Mouse (Mus musculus) kidney, embryonic 15.5 days (tissue): ENCODE measurements at regions not wholly inside any gene's neighbourhood (a gene's known extent, or its start where the extent isn't known, plus 50 kb on each side); places are given as distances from the start of the nearest gene placed in this dataset.

Experiments used
- ATAC-seq: fragments of 200-750 bp; cut with Nextera tagmentation; replicated peaks from 2 replicates; pipeline ENCODE4 v1.8.0; 2017; ENCODE audit warnings: moderate TSS enrichment; ENCODE audit not compliant: low FRiP score
- H3K27ac ChIP-seq: fragments of 300-500 bp; sonication (generic); 2 replicates; pipeline ENCODE4 v1.5.1; 2015; ENCODE audit warnings: mild to moderate bottlenecking, inconsistent platforms
- H3K27me3 ChIP-seq: fragments of 300-500 bp; sonication (generic); 2 replicates; pipeline ENCODE4 v1.6.1; 2015; ENCODE audit warnings: inconsistent platforms
- H3K36me3 ChIP-seq: fragments of 300-500 bp; sonication (generic); 2 replicates; pipeline ENCODE4 v1.6.1; 2015; ENCODE audit warnings: inconsistent platforms
- H3K4me1 ChIP-seq: fragments of 300-500 bp; sonication (generic); 2 replicates; pipeline ENCODE4 v1.6.1; 2015; ENCODE audit warnings: inconsistent platforms
- H3K4me2 ChIP-seq: fragments of 300-500 bp; sonication (generic); 2 replicates; pipeline ENCODE4 v1.6.1; 2015; ENCODE audit warnings: moderate library complexity, mild to moderate bottlenecking, inconsistent platforms
- H3K4me3 ChIP-seq: fragments of 300-500 bp; sonication (generic); replicated peaks from 2 replicates; pipeline ENCODE4 v1.5.1; 2015; ENCODE audit warnings: mild to moderate bottlenecking, inconsistent platforms
- H3K9ac ChIP-seq: fragments of 300-500 bp; sonication (generic); 2 replicates; pipeline ENCODE4 v1.6.1; 2015; ENCODE audit warnings: mild to moderate bottlenecking, inconsistent platforms
- H3K9me3 ChIP-seq: fragments of 300-500 bp; sonication (generic); replicated peaks from 2 replicates; pipeline ENCODE4 v1.6.1; 2016; ENCODE audit warnings: inconsistent platforms
- WGBS: fragments of 180-500 bp; shearing (Covaris S2); methylation state at CpG from one replicate; pipeline ENCODE4 v1.1.7; 2015; ENCODE audit warnings: mixed read lengths; 5-methylcytosine and 5-hydroxymethylcytosine counted together

DNA sequence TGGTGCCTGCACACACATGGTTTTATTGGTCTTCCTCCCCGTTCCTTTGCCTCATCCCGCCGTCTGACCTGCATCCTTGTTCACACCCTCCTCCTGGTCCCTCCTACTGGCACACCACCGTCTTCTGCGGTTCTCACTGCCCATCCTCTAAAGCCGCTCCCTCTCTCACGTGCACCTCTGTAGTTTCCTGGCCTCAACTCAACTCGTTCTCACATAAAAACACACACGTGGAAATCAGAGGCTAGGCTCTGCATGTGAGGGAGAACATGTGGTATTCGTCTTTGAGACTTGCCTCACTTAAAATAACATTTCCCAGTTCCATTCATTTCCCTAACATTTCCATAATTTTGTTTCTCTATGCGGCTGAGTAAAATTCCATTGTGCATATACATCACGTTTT, 69.5 kb downstream of the Aldh8a1 start:
- Histone ChIP-seq H3K36me3 (no peaks in the 10 kb centered on the region), H3K9me3 (no peaks in the 10 kb centered on the region), H3K4me2 (no peak overlapping the region), H3K9ac (no peak overlapping the region), H3K4me1 (peaks cover 5% of the 10 kb centered on the region; the same call in 1 of the 2 replicates), H3K4me3 (no peak overlapping the region), H3K27ac (no peak overlapping the region), H3K27me3 (no peaks in the 10 kb centered on the region)
- 48% methylated on average over 12 of the region's 12 CpGs for WGBS
- ATAC-seq: no peak

DNA sequence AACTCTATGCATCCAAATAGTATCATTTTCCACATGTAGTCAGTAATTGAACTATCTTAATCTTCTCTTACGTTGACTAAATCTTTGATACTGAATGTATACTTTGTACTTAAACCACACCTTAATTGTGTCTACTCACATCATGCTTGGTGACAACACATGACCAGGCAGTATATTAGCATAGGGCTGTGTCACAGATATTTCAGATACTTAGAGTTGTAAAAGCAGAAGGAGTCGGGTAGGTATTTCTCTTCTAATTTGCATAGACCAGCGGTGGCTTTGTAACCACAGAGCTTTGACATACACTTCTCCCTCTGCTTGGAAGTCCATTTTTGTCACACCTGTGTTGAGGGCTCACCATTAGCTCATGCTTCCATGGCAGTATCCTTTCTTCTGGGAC, 71.0 kb downstream of the Aldh8a1 start:
- Histone ChIP-seq H3K9me3 (no peaks in the 10 kb centered on the region), H3K27me3 (no peaks in the 10 kb centered on the region), H3K4me1 (peaks cover 5% of the 10 kb centered on the region; the same call in 1 of the 2 replicates), H3K9ac (no peak overlapping the region), H3K4me2 (no peak overlapping the region), H3K27ac (no peak overlapping the region), H3K36me3 (no peaks in the 10 kb centered on the region), H3K4me3 (no peak overlapping the region)
- ATAC-seq: no peak
- WGBS: 89% methylated on average over 3 of the region's 3 CpGs

DNA sequence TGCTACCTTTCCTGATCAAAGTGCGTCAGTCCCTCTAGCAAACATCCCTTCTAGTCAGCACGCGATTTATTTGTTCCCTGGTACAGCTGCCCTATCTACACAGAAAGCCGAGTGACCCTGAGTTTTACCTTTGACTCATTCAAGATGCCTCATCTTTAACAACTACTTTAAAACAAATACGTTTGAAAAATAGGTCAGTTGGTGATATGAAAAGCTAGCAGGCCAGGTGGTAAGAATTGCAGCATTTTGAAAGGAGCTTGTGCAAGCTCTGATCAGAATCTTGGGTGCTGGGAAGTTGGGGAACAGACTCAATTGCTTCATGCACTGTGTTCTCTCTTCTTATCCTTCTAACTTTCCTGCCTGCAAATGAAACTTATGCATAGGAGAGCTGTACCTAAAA, 71.9 kb downstream of the Aldh8a1 start:
- no peak for ATAC-seq
- no peaks in the 10 kb centered on the region for H3K36me3 ChIP-seq
- no peak overlapping the region for H3K27ac ChIP-seq
- H3K27me3 ChIP-seq: no peaks in the 10 kb centered on the region
- 0 out of 2 replicates have a peak, but pooled peaks cover 2% of the 10 kb centered on the region for H3K4me1 ChIP-seq
- no peak overlapping the region for H3K4me2 ChIP-seq
- WGBS: 84% methylated on average over 5 of the region's 5 CpGs
- H3K4me3 ChIP-seq: no peak overlapping the region
- H3K9ac ChIP-seq: no peak overlapping the region
- no peaks in the 10 kb centered on the region for H3K9me3 ChIP-seq

DNA sequence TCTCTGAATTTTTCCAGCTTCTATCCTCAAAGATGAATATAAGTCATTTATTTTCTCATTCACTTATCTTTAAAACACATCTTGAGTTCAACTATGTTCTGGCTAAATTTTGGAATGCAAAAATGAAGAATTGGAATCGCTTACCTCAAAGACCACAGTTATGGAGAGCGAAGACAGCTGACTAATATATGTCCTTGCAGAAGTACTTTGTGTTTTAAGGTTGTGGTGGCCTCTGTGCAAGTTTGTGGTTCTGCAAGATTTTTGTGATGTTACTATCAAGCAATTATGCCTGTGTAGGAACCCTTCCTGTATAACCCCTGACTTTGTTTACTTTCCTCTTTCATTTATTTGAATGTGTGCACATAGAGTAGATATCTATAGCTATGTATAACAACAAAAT, 75.5 kb downstream of the Aldh8a1 start:
- Histone ChIP-seq H3K27ac (no peak overlapping the region), H3K36me3 (no peaks in the 10 kb centered on the region), H3K4me2 (no peak overlapping the region), H3K9ac (no peak overlapping the region), H3K4me1 (peaks cover 4% of the 10 kb centered on the region; the same call in 1 of the 2 replicates), H3K4me3 (no peak overlapping the region), H3K9me3 (no peaks in the 10 kb centered on the region), H3K27me3 (no peaks in the 10 kb centered on the region)
- 97% methylated on average over 2 of the region's 2 CpGs for WGBS
- no peak for ATAC-seq

DNA sequence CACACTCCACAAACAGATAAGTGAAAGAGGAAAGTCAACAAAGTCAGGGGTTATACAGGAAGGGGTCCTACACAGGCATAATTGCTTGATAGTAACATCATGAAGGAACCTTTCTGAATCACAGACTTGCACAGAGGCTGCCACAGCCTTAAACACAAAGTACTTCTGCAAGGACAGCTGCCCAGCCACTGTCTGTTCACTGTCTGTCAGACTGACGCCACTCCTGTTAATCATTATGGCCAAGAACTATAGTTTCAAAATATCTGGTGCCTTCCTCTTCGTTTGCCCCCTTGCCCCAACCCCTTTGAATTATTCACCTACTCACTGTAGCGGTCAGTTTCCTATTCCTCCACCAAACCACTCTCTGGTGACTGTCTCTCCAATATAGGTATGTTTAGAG, 76.4 kb downstream of the Aldh8a1 start:
- Histone ChIP-seq H3K9ac (no peak overlapping the region), H3K4me3 (no peak overlapping the region), H3K4me1 (peaks cover 4% of the 10 kb centered on the region; the same call in 1 of the 2 replicates), H3K27ac (0 out of 2 replicates have a peak overlapping the region, but pooled peaks have one; percentile 18), H3K4me2 (no peak overlapping the region), H3K9me3 (no peaks in the 10 kb centered on the region), H3K36me3 (no peaks in the 10 kb centered on the region), H3K27me3 (no peaks in the 10 kb centered on the region)
- peak; percentile 73; the same call in 1 of the 2 replicates for ATAC-seq
- WGBS: 69% methylated on average over 3 of the region's 3 CpGs

DNA sequence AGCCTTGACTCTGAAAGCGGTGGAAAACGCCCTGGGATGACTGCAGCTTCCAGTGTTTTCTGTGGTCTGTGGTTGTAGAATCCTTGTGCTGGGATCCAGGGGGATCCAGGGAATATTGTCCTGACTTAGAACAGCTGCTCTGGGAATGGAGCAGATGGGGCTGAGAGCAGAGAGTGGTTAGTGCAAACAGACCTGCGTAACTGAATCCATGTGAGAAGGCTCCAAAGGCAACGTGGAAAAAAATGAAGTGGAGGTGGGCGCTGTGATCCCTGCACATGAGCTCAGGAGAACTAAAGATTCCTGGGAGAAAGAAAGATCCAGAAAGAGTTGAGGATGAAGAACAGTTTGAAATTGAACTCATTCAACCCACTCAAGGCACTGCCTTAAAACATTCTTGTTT, 77.1 kb downstream of the Aldh8a1 start:
- H3K4me1 ChIP-seq: peaks cover 4% of the 10 kb centered on the region; the same call in 1 of the 2 replicates
- no peak for ATAC-seq
- no peaks in the 10 kb centered on the region for H3K36me3 ChIP-seq
- H3K27ac ChIP-seq: 0 out of 2 replicates have a peak overlapping the region, but pooled peaks have one; percentile 18
- 82% methylated on average over 5 of the region's 5 CpGs for WGBS
- H3K4me2 ChIP-seq: no peak overlapping the region
- H3K9me3 ChIP-seq: no peaks in the 10 kb centered on the region
- H3K4me3 ChIP-seq: no peak overlapping the region
- H3K27me3 ChIP-seq: no peaks in the 10 kb centered on the region
- no peak overlapping the region for H3K9ac ChIP-seq

DNA sequence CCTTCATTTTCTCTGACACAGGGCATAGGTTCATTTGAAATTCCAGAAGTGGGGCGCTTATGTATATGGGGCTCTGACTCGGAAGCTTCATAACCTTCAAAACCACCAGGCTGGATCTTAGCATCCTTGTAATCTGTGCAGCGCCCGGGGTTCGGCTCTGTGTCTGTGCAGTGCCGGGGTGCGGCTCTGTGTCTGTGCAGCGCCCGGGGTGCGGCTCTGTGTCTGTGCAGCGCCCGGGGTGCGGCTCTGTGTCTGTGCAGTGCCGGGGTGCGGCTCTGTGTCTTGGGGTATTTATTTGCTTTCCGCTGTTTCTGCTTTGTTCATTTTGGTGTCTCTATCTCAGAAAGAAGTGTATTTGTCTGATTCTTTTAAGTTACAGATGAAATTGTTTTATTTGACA, 77.7 kb downstream of the Aldh8a1 start:
- Histone ChIP-seq H3K9ac (no peak overlapping the region), H3K4me3 (no peak overlapping the region), H3K4me1 (peaks cover 4% of the 10 kb centered on the region; the same call in 1 of the 2 replicates), H3K4me2 (no peak overlapping the region), H3K27ac (no peak overlapping the region), H3K36me3 (no peaks in the 10 kb centered on the region), H3K9me3 (no peaks in the 10 kb centered on the region), H3K27me3 (no peaks in the 10 kb centered on the region)
- WGBS: 90% methylated on average over 16 of the region's 16 CpGs
- ATAC-seq: no peak

DNA sequence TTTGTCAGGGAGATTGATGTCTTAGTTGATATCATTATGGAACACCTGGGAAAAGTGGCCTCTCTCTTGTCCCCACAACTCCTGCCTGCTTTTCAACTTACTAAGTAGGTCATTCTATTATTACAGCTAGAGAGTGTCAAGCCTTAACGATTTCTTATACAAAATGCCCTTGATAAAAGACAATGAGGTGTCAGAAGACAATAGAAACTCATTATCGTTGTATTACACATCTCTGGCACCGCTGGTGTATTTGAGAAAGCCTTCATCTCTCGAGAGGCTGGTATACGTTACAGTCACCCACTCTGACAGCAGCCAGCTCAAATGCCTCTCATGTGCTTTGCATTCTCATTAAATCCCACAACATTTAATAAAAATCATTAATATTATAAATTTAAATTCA, 78.8 kb downstream of the Aldh8a1 start:
- H3K9me3 ChIP-seq: no peaks in the 10 kb centered on the region
- H3K9ac ChIP-seq: no peak overlapping the region
- no peaks in the 10 kb centered on the region for H3K36me3 ChIP-seq
- no peak overlapping the region for H3K27ac ChIP-seq
- H3K27me3 ChIP-seq: no peaks in the 10 kb centered on the region
- no peak overlapping the region for H3K4me3 ChIP-seq
- no peak for ATAC-seq
- no peak overlapping the region for H3K4me2 ChIP-seq
- peaks cover 7% of the 10 kb centered on the region; the same call in 1 of the 2 replicates for H3K4me1 ChIP-seq
- 71% methylated on average over 5 of the region's 5 CpGs for WGBS

DNA sequence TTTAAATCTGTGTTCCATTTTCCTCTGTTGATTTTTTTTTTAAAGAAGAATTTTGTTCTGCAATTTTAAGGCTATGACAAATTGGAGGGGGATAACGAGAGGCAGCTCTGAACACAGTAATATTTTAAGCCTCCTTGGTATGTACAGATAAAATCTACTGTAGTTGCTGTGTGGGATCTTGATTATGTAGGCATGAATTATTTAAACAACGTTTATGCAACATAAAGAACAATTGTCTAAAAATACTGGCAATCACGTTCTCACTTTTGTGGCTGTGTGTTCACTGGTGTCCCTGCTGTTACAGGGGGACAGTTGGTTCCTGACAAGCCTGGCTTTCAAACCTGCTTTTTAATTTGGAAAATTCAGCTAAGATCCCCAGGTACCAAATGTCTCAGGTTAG, 79.3 kb downstream of the Aldh8a1 start:
- 59% methylated on average over 3 of the region's 3 CpGs for WGBS
- H3K4me2 ChIP-seq: no peak overlapping the region

DNA sequence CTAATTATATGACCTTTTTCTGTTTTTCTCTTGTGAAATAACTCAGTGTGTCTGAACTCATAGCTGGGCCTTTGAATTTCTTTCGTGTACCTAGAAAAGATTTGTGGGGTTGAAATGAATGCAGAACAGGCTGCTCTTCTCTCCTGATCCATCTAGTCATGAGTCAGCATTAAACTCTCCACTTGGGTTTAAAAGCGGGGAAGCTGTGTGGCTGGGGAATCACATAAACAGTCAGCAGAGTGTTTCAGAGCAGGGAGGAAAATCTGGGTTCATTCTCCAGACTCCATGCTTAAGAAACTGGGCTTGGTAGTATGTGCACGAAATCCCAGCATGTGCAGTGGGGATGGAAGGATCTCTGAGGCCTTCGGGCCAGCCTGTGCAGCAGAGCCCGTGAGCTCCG, 79.9 kb downstream of the Aldh8a1 start:
- ATAC-seq: no peak
- H3K4me1 ChIP-seq: peaks cover 13% of the 10 kb centered on the region; the same call in 1 of the 2 replicates
- H3K27ac ChIP-seq: no peak overlapping the region
- no peak overlapping the region for H3K9ac ChIP-seq
- H3K4me3 ChIP-seq: no peak overlapping the region
- WGBS: 75% methylated on average over 6 of the region's 6 CpGs
- H3K36me3 ChIP-seq: no peaks in the 10 kb centered on the region
- no peaks in the 10 kb centered on the region for H3K9me3 ChIP-seq
- no peaks in the 10 kb centered on the region for H3K27me3 ChIP-seq
- H3K4me2 ChIP-seq: no peak overlapping the region

More for the DNA sequence above, 79.3 kb downstream of the Aldh8a1 start:
- H3K36me3 ChIP-seq: no peaks in the 10 kb centered on the region
- no peaks in the 10 kb centered on the region for H3K9me3 ChIP-seq
- no peak for ATAC-seq
- H3K9ac ChIP-seq: no peak overlapping the region
- H3K4me1 ChIP-seq: peaks cover 12% of the 10 kb centered on the region; the same call in 1 of the 2 replicates
- no peak overlapping the region for H3K27ac ChIP-seq
- H3K4me3 ChIP-seq: no peak overlapping the region
- no peaks in the 10 kb centered on the region for H3K27me3 ChIP-seq

DNA sequence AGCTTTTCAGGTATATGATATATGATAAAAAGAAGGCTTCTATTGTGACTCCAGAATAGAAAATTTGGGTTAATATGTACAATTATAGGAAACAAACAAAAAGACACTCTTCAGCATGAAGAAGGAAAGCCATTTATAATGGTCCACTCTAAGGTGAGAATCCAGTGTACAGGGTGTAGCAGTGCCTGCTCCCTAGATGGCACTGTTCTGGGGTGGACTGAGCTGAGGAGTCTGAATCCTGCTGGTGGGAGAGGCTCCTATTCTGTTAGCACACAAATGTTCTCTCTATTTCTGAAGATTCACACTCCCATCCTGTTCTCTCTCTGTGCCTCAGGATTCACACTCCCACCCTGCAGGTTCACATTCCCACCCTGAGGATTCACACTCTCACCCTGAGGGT, 81.5 kb downstream of the Aldh8a1 start:
- Histone ChIP-seq H3K9me3 (no peaks in the 10 kb centered on the region), H3K36me3 (no peaks in the 10 kb centered on the region), H3K9ac (no peak overlapping the region), H3K4me1 (peaks cover 15% of the 10 kb centered on the region; the same call in 1 of the 2 replicates), H3K4me2 (no peak overlapping the region), H3K27ac (no peak overlapping the region), H3K27me3 (no peaks in the 10 kb centered on the region), H3K4me3 (no peak overlapping the region)
- no peak for ATAC-seq

DNA sequence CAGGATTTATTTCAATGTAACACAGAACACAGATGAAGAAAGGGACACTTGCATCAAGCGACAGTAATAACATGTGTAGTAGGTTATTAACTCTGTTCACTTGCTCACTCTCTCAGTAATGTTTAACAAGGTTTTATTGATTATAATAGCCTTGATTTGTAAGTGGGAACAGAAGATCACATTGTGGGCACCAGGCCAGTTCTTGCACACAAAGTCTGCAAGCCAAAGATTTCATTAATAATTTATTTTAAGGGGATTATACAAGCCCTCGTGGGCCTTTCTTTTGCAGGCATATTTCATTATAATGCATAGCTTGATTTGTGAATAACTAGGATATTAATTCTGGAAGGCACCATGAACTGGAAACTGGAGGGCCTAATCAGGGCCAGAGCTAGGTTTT, 83.0 kb downstream of the Aldh8a1 start:
- no peak overlapping the region; the same call in 1 of the 2 replicates for H3K27ac ChIP-seq
- H3K4me3 ChIP-seq: no peak overlapping the region
- H3K36me3 ChIP-seq: no peaks in the 10 kb centered on the region
- no peaks in the 10 kb centered on the region for H3K9me3 ChIP-seq
- no peak for ATAC-seq
- H3K4me1 ChIP-seq: peaks cover 15% of the 10 kb centered on the region; the same call in 1 of the 2 replicates
- H3K4me2 ChIP-seq: no peak overlapping the region
- no peaks in the 10 kb centered on the region for H3K27me3 ChIP-seq
- 52% methylated on average over 2 of the region's 2 CpGs for WGBS
- no peak overlapping the region for H3K9ac ChIP-seq

DNA sequence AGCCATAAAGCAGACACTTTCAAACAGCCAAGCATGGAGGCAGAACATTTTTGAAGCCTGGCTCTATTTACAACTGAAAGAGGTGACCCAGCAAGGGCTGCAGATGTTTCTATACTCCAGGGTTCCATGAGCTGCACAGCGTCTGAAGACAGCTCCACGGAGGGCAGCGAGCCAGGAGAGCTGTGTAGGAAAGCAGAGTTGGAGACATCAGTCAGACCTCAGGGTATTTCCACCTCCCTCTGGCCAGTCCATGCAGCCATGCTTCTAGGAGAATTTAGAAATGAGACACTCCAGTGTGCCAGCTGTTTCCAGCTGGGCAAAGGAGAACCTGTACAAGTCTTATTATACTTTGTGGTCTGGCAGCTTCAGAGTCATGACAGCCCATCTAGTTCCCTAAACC, 85.8 kb downstream of the Aldh8a1 start:
- H3K27ac ChIP-seq: no peak overlapping the region
- WGBS: 46% methylated on average over 3 of the region's 3 CpGs
- ATAC-seq: no peak

More for the DNA sequence above, 85.8 kb downstream of the Aldh8a1 start:
- Histone ChIP-seq H3K9me3 (no peaks in the 10 kb centered on the region), H3K36me3 (no peaks in the 10 kb centered on the region), H3K27me3 (no peaks in the 10 kb centered on the region), H3K4me1 (peaks cover 23% of the 10 kb centered on the region; the same call in 1 of the 2 replicates), H3K9ac (no peak overlapping the region), H3K4me2 (no peak overlapping the region), H3K4me3 (no peak overlapping the region)
